Mouse (Mus musculus) midbrain, embryonic 16.5 days (tissue): ENCODE measurements around the gene Inpp5f. TPM values are rescaled to one million over a fixed set of nuclear protein-coding genes. Genes with fewer than 3 reads are reported as not detected.

Experiments used
- polyA plus RNA-seq: library from polyadenylated mRNA; unstranded; fragments of >200 nt; fragmentation: Nextera tagmentation; extraction: Ambion mirVana; gene quantifications from 2 replicates; pipeline ENCODE4 v1.2.1, GENCODE M21; 2015

Inpp5f gene
- polyA plus RNA-seq, 1 experiment from 2014 or later: 536 TPM

Other genes starting within 250 kb of the Inpp5f start
- gene Rgs10, start 192.6 kb upstream of the Inpp5f start, polyA plus RNA-seq: 58.4 and 68.6 TPM in 2 replicates
- 29.5 and 33.7 TPM in 2 replicates for gene Tial1, start 149.6 kb upstream of the Inpp5f start, polyA plus RNA-seq
- 1.9 and 2.8 TPM in 2 replicates for gene Bag3, start 87.7 kb upstream of the Inpp5f start, polyA plus RNA-seq
- 43.9 and 50.4 TPM in 2 replicates for gene Mcmbp, start 129.2 kb downstream of the Inpp5f start, polyA plus RNA-seq
- 34.4 and 37.8 TPM in 2 replicates for gene Sec23ip, start 133.6 kb downstream of the Inpp5f start, polyA plus RNA-seq